Mouse (Mus musculus) G1E (cell line): ENCODE measurements around the gene Ube2b.

ENCODE experiments used
- CTCF ChIP-seq: IDR thresholded peaks from 2 replicates; pipeline ENCODE4 v1.5.1; 2012; ENCODE audit warnings: low read depth, low read length, inconsistent platforms, mixed read lengths
- TAL1 ChIP-seq: conservative IDR thresholded peaks from 2 replicates; pipeline ENCODE4 v1.6.1; 2012; ENCODE audit warnings: low read depth, low read length, inconsistent platforms, mixed read lengths

GRCm38 (mm10) chr11:52037659-52038058 is 37.1 kb upstream of the Ube2b start:
- TF ChIP-seq CTCF = no peak
- no peak for TF ChIP-seq TAL1
